Mouse (Mus musculus): Measurements from ENCODE around the gene Plagl1. TPM values are rescaled to one million over a fixed set of nuclear protein-coding genes. Genes with fewer than 3 reads are reported as not detected.

The Plagl1 gene
- polyA plus RNA-seq, 1 experiment from 2014 or later = 237 TPM

- Histone ChIP-seq H3K27ac (no peak overlapping the region), H3K27me3 (replicated peaks) (no peaks in the 10 kb centered on the region), H3K9me3 (no peaks in the 10 kb centered on the region), H3K9ac (no peak overlapping the region), H3K4me3 (replicated peaks) (no peak overlapping the region), H3K36me3 (no peaks in the 10 kb centered on the region), H3K4me1 (no peaks in the 10 kb centered on the region), H3K4me2 (no peak overlapping the region)
- 89% methylated on average over 11 of the region's 11 CpGs for WGBS
- ATAC-seq (ENCODE audit: insufficient read depth, low FRiP score, low read depth) = no peak
Measured at GRCm38 (mm10) chr10:13044659-13045058, 15.6 kb upstream of the Plagl1 start.

GRCm38 (mm10) chr10:13047816-13048215 lies 12.5 kb upstream of the Plagl1 start:
- WGBS = 22% methylated on average over 4 of the region's 4 CpGs

GRCm38 (mm10) chr10:13056863-13057381 lies 3.4 kb upstream of the Plagl1 start:
- no peaks in the 10 kb centered on the region for H3K9me3 ChIP-seq
- H3K4me1 ChIP-seq = peaks cover 4% of the 10 kb centered on the region; the same call in 1 of the 2 replicates
- WGBS = 68% methylated on average over 6 of the region's 6 CpGs
- 0 out of 2 replicates have a peak, but pooled peaks cover 9% of the 10 kb centered on the region for H3K27me3 ChIP-seq (replicated peaks)
- ATAC-seq (ENCODE audit: insufficient read depth, low FRiP score, low read depth) = no peak
- H3K36me3 ChIP-seq = no peaks in the 10 kb centered on the region
- H3K4me3 ChIP-seq (replicated peaks) = no peak overlapping the region
- no peak overlapping the region for H3K4me2 ChIP-seq
- H3K27ac ChIP-seq = no peak overlapping the region
- H3K9ac ChIP-seq = no peak overlapping the region

More at GRCm38 (mm10) chr10:13047816-13048215, 12.5 kb upstream of the Plagl1 start:
- no peak overlapping the region for H3K9ac ChIP-seq
- H3K27me3 ChIP-seq (replicated peaks) = no peaks in the 10 kb centered on the region
- H3K4me2 ChIP-seq = no peak overlapping the region
- ATAC-seq (ENCODE audit: insufficient read depth, low FRiP score, low read depth) = no peak
- no peaks in the 10 kb centered on the region for H3K9me3 ChIP-seq
- no peak overlapping the region for H3K4me3 ChIP-seq (replicated peaks)
- H3K27ac ChIP-seq = no peak overlapping the region
- H3K36me3 ChIP-seq = no peaks in the 10 kb centered on the region
- no peaks in the 10 kb centered on the region for H3K4me1 ChIP-seq

GRCm38 (mm10) chr10:13060821-13061671 lies 742 bp downstream of the Plagl1 start:
- ATAC-seq (ENCODE audit: insufficient read depth, low FRiP score, low read depth) = peak; percentile 39; the same call in 1 of the 2 replicates
- Histone ChIP-seq H3K4me2 (peak overlapping the region; percentile 61), H3K27ac (no peak overlapping the region), H3K4me3 (replicated peaks) (peak overlapping the region; percentile 32), H3K27me3 (replicated peaks) (0 out of 2 replicates have a peak, but pooled peaks cover 9% of the 10 kb centered on the region), H3K9ac (no peak overlapping the region), H3K4me1 (peaks cover 4% of the 10 kb centered on the region; the same call in 1 of the 2 replicates), H3K36me3 (no peaks in the 10 kb centered on the region), H3K9me3 (no peaks in the 10 kb centered on the region)
- 14% methylated on average over 42 of the region's 46 CpGs for WGBS

GRCm38 (mm10) chr10:13062373-13062772 lies 2.1 kb downstream of the Plagl1 start:
- Histone ChIP-seq H3K27ac (no peak overlapping the region), H3K4me3 (replicated peaks) (no peak overlapping the region), H3K9ac (no peak overlapping the region), H3K36me3 (no peaks in the 10 kb centered on the region), H3K27me3 (replicated peaks) (0 out of 2 replicates have a peak, but pooled peaks cover 9% of the 10 kb centered on the region), H3K4me1 (peaks cover 4% of the 10 kb centered on the region; the same call in 1 of the 2 replicates), H3K9me3 (no peaks in the 10 kb centered on the region), H3K4me2 (no peak overlapping the region)
- 61% methylated on average over 8 of the region's 8 CpGs for WGBS
- ATAC-seq (ENCODE audit: insufficient read depth, low FRiP score, low read depth) = no peak

GRCm38 (mm10) chr10:13063457-13063856 lies 3.2 kb downstream of the Plagl1 start:
- ATAC-seq (ENCODE audit: insufficient read depth, low FRiP score, low read depth) = no peak
- no peak overlapping the region for H3K27ac ChIP-seq
- WGBS = 47% methylated on average over 7 of the region's 7 CpGs

DNA sequence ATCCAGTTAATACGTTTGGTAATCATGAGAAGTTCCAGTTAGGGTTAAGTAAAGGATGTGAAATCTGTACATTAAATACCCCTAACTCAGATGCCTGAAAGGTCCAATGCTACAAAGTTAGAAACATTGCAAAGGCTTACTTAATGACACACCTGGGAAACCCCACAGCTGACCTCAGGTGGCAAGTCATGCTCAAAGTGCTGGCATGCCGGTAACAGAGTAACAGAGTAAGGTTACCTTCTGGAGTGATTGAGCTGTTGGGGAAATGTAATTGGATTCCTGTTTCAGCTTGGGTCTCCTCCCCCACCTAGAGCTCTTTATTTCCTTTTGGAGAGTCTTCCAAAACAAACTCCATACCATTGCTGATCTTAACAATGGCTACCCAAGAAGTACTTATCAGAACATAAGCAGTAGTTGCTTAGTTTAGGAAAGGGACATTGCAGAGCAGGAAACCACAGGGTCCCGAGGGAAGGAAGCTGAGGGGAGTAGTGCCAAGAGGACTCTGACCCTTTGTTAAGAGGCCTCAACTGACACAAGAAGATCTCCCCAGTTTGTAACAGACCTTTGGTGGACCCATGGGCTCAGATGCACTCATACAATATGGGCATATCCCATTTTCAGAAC lies 4.9 kb downstream of the Plagl1 start:
- ATAC-seq (ENCODE audit: insufficient read depth, low FRiP score, low read depth) = no peak
- Histone ChIP-seq H3K4me2 (no peak overlapping the region), H3K9me3 (no peaks in the 10 kb centered on the region), H3K27me3 (replicated peaks) (0 out of 2 replicates have a peak, but pooled peaks cover 9% of the 10 kb centered on the region), H3K4me1 (peaks cover 4% of the 10 kb centered on the region; the same call in 1 of the 2 replicates), H3K9ac (no peak overlapping the region), H3K27ac (no peak overlapping the region), H3K36me3 (no peaks in the 10 kb centered on the region), H3K4me3 (replicated peaks) (no peak overlapping the region)
- WGBS = 57% methylated on average over 3 of the region's 3 CpGs

More at GRCm38 (mm10) chr10:13063457-13063856, 3.2 kb downstream of the Plagl1 start:
- H3K9me3 ChIP-seq = no peaks in the 10 kb centered on the region
- H3K27me3 ChIP-seq (replicated peaks) = 0 out of 2 replicates have a peak, but pooled peaks cover 9% of the 10 kb centered on the region
- H3K36me3 ChIP-seq = no peaks in the 10 kb centered on the region
- no peak overlapping the region for H3K4me3 ChIP-seq (replicated peaks)
- no peak overlapping the region for H3K4me2 ChIP-seq
- H3K4me1 ChIP-seq = peaks cover 4% of the 10 kb centered on the region; the same call in 1 of the 2 replicates
- H3K9ac ChIP-seq = no peak overlapping the region

GRCm38 (mm10) chr10:13071031-13071430 lies 10.7 kb downstream of the Plagl1 start:
- Histone ChIP-seq H3K9me3 (no peaks in the 10 kb centered on the region), H3K9ac (no peak overlapping the region), H3K27ac (no peak overlapping the region), H3K27me3 (replicated peaks) (no peaks in the 10 kb centered on the region), H3K36me3 (no peaks in the 10 kb centered on the region), H3K4me1 (no peaks in the 10 kb centered on the region), H3K4me3 (replicated peaks) (no peak overlapping the region), H3K4me2 (no peak overlapping the region)
- WGBS = 87% methylated on average over 2 of the region's 2 CpGs
- no peak for ATAC-seq (ENCODE audit: insufficient read depth, low FRiP score, low read depth)

- WGBS = 36% methylated on average over 7 of the region's 7 CpGs
- no peak for ATAC-seq (ENCODE audit: insufficient read depth, low FRiP score, low read depth)
Measured at GRCm38 (mm10) chr10:13076807-13077532, 16.7 kb downstream of the Plagl1 start.

GRCm38 (mm10) chr10:13082459-13082858 lies 22.2 kb downstream of the Plagl1 start:
- ATAC-seq (ENCODE audit: insufficient read depth, low FRiP score, low read depth) = no peak
- no peak overlapping the region for H3K4me2 ChIP-seq
- WGBS = 82% methylated on average over 12 of the region's 12 CpGs

More at GRCm38 (mm10) chr10:13076807-13077532, 16.7 kb downstream of the Plagl1 start:
- Histone ChIP-seq H3K4me2 (no peak overlapping the region), H3K27ac (no peak overlapping the region), H3K9me3 (no peaks in the 10 kb centered on the region), H3K4me1 (no peaks in the 10 kb centered on the region), H3K36me3 (no peaks in the 10 kb centered on the region), H3K27me3 (replicated peaks) (no peaks in the 10 kb centered on the region), H3K9ac (no peak overlapping the region), H3K4me3 (replicated peaks) (no peak overlapping the region)

GRCm38 (mm10) chr10:13090596-13091424 lies 30.5 kb downstream of the Plagl1 start:
- 43% methylated on average over 68 of the region's 70 CpGs for WGBS
- Histone ChIP-seq H3K4me1 (no peaks in the 10 kb centered on the region), H3K4me2 (peak overlapping the region; percentile 56), H3K36me3 (no peaks in the 10 kb centered on the region), H3K27me3 (replicated peaks) (no peaks in the 10 kb centered on the region), H3K9me3 (no peaks in the 10 kb centered on the region), H3K9ac (peak overlapping the region; percentile 55), H3K27ac (peak overlapping the region; percentile 81), H3K4me3 (replicated peaks) (peak overlapping the region; percentile 59)
- ATAC-seq (ENCODE audit: insufficient read depth, low FRiP score, low read depth) = peak; percentile 96

More at GRCm38 (mm10) chr10:13082459-13082858, 22.2 kb downstream of the Plagl1 start:
- Histone ChIP-seq H3K4me3 (replicated peaks) (no peak overlapping the region), H3K36me3 (no peaks in the 10 kb centered on the region), H3K27me3 (replicated peaks) (no peaks in the 10 kb centered on the region), H3K4me1 (no peaks in the 10 kb centered on the region), H3K9me3 (no peaks in the 10 kb centered on the region), H3K27ac (no peak overlapping the region), H3K9ac (no peak overlapping the region)

Data from stomach, embryonic 15.5 days (tissue).